Mouse (Mus musculus) cerebellum, adult 11-12 months (tissue): ENCODE results near the gene Gja1.
"Not testable (repeated sequence)": the region's sequence is repeated elsewhere in the genome, so short reads cannot be mapped to it uniquely, and the experiment has no call there.

Experiments
- DNase-seq: peaks from one replicate; pipeline ENCODE4 v3.0.0; 2022

Gja1 gene

GRCm38 (mm10) chr10:56377097-56377965, at the start of gene Gja1:
Gja1 (plus strand) TSS chr10:56377330.
- no peak for DNase-seq

DNA sequence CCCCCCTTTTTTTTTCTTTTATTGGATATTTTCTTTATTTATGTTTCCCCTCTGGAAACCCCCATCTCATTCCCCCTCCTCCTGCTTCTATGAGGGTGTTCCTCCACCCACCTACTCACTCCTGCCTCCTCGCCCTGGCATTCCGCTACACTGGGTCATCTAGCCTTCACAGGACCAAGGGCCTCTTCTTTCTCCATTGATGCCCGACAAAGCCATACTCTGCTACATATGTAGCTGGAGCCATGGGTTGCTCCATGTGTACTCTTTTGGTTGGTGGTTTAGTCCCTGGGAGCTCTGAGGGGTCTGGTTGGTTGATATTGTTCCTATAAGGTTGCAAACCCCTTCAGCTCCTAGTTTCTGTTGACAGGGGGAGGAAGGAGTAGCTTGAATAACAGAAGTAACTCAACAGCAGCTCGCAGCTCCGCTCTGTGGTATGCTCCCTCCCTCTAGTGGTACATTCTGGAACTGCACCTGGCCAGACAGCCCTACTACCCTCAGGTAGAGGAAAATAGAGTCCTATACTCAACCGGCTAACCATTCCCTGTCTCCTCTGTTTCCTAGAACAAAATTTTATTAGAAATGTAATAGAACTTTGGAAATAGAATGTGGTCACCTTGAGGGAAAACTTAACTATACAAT, 38.2 kb upstream of the Gja1 start:
- DNase-seq, result peak; percentile 33

DNA sequence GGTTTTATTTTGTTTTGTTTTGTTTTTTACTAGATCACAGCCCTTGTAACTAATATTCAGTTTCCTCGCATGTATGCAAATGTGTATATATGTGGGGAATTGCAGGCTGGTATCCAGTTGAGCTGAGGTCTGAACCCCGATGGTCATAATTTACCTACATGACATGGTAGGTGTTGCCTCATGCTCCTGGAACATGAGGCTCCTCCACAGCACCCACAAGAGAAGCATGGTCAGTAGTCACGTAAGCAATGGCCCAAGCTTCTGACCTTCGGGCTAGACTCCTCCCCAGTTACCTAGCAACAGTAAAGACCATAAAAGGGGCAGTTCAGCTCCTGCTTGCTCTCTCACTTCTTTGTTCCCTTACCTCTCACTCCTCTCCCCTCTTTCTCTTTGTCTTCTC, 16.7 kb upstream of the Gja1 start:
- DNase-seq, result no peak

GRCm38 (mm10) chr10:56369073-56369472, 8.1 kb upstream of the Gja1 start:
- DNase-seq, result peak; percentile 20

DNA sequence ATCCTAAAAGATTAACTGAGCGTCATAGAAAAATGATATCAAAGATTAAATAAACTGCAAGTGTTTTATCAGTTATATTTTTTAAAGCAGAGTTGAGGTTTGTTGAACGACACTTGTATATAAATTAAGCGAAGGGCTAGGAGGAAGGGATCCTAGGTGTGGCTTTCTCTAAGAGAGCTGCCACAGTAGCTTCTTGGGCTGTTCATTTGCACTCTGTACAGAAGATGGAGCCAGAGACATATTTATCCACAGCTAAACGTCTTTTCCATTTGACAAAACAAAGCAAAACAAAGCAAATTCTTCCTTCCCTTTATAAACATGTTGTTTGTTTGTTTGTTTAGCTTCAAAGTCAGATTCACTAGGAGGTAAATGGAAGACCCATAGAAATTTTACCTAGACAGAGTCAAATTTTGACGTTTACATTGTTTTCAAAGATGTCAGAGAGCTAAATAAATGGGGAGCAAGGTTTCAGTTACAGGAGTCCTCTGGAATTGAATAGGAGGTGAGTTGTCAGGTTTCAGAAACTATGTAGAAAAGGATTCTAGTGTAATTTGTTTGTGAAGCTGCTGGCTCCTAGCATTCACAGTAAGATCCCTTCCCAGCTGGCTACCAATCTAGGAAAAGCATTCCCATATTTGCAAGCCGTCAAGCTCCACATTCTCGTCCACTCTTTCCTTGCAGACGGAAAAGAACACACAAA, 4.0 kb upstream of the Gja1 start:
- no peak for DNase-seq

DNA sequence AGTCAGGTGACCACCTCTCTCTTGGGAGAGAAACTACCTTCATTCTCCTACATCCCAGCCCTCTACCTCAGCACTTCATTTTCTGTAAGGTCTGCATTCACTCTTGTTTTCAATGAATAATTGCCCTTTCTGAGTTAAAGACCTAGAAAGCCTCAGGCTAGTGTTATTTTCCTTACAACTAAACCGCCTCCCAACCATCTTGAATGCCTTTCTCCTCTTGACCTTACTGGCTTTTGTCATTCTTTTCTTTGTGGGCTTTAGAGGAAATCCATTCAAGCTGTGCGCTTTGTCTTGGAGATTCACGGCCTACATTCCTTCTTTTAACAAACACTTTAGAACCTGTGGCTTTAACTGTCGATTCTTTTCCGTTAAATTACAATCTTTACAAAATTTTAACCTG, 3.0 kb upstream of the Gja1 start:
- no peak for DNase-seq

DNA sequence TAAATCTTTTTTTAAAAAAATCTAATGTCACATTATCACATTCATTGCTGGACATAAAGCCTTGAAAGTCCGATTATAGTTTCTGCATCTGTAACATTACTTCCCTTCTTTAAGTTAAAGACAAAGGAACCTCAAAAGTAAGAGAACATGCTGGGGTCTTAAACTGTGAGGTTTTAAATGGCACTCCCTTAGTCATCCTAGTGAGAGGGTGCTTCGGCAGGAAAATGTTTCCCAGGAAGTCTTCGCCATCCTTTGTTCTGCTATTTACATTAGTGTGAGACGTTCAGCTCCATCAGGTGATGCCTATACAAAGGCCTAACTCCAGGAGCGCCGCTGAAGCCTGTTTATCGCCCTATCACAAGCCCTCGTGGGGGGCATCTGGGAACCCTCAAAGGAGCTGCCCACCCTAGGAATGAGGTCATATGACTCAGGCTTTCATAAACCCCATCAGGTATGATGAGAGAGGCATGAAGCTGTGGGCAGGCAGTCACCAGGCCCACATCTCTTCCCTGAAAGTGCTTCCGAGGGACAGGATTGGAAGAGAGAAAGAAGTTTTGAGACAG, 1.1 kb upstream of the Gja1 start:
- DNase-seq, result no peak

DNA sequence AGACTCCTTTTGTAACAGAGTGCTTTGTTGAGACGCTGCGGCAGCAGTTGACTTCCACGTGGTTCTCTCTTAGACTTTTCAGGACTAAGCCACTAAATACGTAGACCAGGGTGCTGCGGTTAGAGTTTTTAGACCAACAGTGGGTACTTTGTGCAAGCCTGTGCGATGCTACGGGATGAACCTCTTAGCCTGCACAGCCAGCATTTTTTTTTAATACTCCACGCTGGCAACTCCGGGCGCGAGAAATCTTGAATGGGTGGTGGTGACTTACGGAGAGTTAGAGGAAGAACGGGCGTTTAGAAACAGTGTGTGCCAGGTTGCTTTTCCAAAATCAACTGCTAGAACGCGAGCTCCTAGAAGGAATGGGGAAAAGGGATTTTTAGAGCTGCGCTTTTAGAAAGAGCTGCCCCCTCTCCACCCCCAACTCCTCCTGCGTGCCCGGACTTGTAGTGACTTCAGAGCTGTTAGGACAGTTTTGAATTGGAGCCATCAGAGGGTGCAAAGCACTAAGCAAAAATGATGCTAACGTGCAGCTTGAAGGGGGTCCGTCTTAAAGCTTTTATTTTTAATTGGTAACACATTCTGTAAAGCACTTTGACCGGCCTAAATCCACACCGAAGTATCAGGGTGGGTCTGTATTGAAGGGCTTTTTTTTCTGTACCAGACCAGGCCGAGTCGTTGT, 977 bp downstream of the Gja1 start:
- no peak for DNase-seq

- DNase-seq, result no peak
Measured at GRCm38 (mm10) chr10:56378648-56379254, 1.6 kb downstream of the Gja1 start.

- DNase-seq, result no peak
Measured at GRCm38 (mm10) chr10:56379720-56380119, 2.6 kb downstream of the Gja1 start.

DNA sequence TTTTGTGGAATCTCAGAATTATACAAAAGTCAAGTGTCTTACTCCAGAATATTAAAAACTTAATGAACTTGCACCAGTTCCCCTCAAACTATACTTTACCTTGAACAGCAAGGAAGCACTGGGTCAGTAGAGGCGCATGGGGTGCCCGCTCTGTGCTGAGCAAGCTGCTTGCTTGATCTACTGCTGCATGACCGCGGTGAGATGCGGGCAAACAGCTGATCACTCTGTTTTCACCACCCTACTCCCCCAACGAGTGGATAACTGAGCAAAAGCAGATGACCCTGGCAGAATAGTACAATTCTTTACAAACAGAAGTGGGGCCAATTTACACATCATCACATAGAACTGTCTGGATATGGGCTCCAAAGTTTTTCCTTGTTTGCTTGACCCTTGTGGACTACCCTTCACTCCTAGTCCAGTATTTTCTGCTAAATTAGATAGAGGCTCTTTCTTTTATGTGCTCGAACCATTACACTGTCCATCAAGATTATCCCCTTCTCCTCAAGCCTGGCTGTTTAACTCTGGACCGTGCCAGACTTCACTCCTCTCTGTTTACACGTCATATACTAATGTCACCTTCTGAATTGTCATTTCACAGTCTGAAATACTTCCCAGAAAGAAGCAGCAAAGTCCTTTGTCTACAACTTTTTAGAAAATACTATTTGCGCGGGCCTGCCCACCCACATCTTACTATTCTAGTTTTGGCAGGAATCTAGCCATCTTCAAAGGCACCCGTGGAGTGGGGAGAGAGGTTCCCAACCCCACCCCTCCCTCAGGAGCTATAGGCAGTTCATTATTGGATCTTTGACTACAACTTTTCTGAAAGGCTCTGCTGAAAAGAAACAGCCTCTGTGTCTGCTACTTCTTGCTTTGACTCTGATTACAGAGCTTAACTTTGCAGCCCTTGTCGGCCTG, 8.3 kb downstream of the Gja1 start:
- no peak for DNase-seq

DNA sequence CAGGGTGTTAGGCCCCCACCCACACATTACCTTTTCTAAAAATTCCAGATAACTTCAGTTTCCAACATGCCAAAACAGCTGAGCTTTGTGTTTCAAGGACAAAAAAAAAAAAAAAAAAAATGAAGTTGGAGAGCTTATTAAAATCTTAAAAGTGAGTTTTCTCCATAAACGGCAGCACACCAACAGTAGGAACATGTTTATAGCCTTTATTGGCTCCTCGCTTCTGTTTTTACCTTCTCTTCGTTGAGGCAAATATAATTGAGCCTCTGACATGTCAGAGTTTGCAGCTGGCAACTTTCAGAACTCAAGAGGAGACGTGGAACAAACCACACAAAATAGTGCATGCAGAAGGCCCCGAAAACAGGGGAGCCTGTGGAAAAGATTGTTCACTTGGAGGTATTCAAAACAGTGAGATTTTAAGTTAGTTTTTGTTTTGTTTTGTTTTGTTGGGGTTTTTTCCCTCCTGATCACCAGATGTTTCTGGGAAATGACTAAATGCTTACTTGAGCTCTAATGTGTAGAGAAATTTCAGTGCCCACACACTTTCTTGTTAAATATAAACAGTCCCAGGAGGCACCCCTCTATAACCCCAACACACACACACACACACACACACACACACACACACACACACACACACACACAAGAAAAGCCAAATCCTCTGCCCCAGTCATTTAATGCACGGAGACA, 16.1 kb downstream of the Gja1 start:
- DNase-seq, result no peak

- not testable (repeated sequence) for DNase-seq
Measured at GRCm38 (mm10) chr10:56393815-56394417, 16.8 kb downstream of the Gja1 start.

DNA sequence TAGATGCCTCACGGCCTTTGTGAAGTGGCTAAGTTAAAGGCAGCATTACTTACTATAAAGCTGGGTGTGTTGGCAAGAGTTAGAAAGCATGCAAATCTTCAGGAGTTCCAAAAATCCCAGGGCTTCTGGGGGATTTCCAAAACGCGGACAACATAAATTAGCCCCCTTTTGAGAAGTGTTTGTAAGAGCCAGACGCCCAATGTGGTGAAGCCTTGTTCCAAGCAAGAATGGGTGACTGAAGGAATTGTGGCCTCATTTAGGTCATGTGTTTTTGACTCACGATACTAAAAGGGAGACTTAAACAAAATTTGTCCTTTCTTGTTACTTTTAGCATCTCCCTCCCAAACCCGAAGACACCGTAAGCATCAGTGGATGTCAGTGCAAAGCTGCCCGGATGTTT, 20.7 kb downstream of the Gja1 start:
- DNase-seq, result no peak

- no peak for DNase-seq
Measured at GRCm38 (mm10) chr10:56398310-56398709, 21.2 kb downstream of the Gja1 start.

DNA sequence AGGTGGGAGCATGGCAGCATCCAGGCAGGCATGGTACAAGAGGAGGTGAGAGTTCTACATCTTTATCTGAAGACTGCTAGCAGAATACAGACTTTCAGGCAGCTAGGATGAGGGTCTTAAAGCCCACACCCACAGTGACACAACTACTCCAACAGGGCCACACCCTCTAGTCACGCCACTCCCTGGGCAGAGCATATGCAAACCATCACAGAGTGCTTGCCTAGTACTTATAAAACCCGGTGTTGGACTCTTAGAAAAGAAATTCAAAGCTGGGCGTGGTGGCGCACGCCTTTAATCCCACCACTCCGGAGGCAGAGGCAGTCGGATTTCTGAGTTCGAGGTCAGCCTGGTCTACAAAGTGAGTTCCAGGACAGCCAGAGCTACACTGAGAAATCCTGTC, 24.3 kb downstream of the Gja1 start:
- DNase-seq, result not testable (repeated sequence)

- DNase-seq, result no peak
Measured at GRCm38 (mm10) chr10:56405934-56406333, 28.8 kb downstream of the Gja1 start.

DNA sequence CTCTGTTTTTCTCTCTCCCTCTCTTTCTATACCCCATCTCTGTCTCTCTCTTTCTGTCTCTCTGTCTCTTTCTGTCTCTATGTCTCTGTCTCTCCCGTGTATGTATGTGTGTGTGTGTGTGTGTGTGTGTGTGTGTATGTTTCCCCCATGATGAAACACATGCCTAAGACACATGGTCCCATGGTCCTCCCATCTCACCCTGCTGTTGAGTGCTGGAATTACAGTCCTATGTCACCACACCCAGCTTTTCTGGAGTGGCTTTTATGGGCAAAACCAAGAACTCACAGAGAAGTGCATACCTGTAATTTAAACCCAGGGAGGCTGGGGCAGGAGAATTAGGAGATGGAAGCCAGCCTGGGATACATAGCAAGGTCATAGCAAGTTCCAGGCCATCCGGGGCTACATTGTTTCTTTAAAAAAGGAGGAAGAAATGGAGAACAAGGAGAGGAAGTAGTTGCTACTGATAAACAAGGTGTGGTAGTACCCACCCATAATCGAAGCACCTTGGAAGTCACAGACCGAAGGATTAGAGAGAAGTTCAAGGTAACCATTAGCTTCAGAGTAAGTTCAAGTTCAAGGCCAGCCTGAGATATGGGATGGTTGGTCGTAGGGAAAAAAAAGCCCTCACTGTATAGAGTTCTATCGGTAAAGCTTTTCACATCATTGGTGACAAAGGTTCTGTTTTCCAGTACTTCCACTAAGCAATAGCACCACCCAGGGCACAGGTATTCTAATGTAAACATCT, 29.4 kb downstream of the Gja1 start:
- DNase-seq, result no peak

DNA sequence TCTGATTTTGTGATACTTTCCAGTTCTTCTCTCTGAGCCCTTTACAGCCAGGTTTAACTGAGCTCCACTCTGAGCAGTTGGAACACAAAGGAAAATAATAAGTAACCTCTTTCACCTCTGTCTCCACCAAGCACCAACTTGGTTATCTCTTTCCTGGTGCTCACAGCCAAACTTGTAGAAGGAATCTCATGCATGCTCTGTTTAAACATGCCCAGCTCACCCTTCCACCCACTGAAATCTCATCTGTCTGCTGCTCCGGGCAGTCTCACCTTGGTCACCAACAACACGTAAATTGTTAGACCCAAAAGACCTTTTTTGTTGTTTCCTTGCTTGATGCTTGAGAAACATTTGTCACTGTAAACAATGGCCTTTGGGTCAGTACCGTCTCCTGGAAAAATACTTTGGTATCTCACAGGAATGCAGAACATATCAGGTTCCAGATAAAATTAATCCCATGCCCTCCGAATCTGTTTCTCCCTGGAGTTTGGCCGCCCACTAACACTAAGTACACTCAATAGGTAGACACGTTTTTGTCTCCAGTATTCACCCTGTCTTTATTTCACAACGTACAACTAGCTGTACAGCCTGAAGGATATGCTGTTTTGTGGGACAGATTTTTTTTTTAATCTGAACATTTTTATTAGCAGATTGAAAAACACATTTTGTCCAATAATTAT, 38.9 kb downstream of the Gja1 start:
- DNase-seq, result no peak
